Mouse (Mus musculus) spleen, adult 2 months (tissue): ENCODE measurements at regions not wholly inside any gene's neighbourhood (a gene's known extent, or its start where the extent isn't known, plus 50 kb on each side); places are given as distances from the start of the nearest gene placed in this dataset.

ENCODE experiments used
- DNase-seq, 2 experiments: peaks; one replicate each; pipeline versions ENCODE4 v3.0.0 to v3.0.0-alpha.2; 2012 to 2021; ENCODE audit warnings: low spot score in 2 of 2, low read depth in 1 of 2
- H3K27ac ChIP-seq: fragments of 200-500 bp; 2 replicates; pipeline ENCODE4 v1.5.1; 2012; ENCODE audit warnings: low read length, inconsistent platforms; ENCODE audit not compliant: insufficient read depth
- H3K27me3 ChIP-seq: fragments of 200-500 bp; 2 replicates; pipeline ENCODE4 v1.6.1; 2012; ENCODE audit warnings: mild to moderate bottlenecking, moderate library complexity, low read length, inconsistent platforms; ENCODE audit not compliant: control insufficient read depth, insufficient read depth
- H3K36me3 ChIP-seq: fragments of 200-500 bp; 2 replicates; pipeline ENCODE4 v1.6.1; 2012; ENCODE audit warnings: mild to moderate bottlenecking, low read length, inconsistent platforms; ENCODE audit not compliant: control insufficient read depth, insufficient read depth
- H3K4me1 ChIP-seq: fragments of 200-500 bp; 2 replicates; pipeline ENCODE4 v1.6.1; 2011; ENCODE audit warnings: inconsistent platforms; ENCODE audit not compliant: control insufficient read depth, insufficient read depth, insufficient read length
- H3K4me3 ChIP-seq: fragments of 200-500 bp; 2 replicates; pipeline ENCODE4 v1.5.1; 2011; ENCODE audit warnings: mild to moderate bottlenecking, inconsistent platforms; ENCODE audit not compliant: insufficient read depth, insufficient read length; ENCODE audit errors: extremely low read depth
- CTCF ChIP-seq: fragments of 200-500 bp; IDR thresholded peaks from 2 replicates; pipeline ENCODE4 v1.5.1; 2011; ENCODE audit warnings: mild to moderate bottlenecking, inconsistent platforms; ENCODE audit not compliant: insufficient read depth, insufficient read length, insufficient replicate concordance; ENCODE audit errors: extremely low read depth
- POLR2A ChIP-seq: fragments of 200-500 bp; IDR thresholded peaks from 2 replicates; pipeline ENCODE4 v1.6.1; 2011; ENCODE audit warnings: low read depth, low read length, inconsistent platforms
- WGBS: fragments of 180-500 bp; shearing (Covaris S2); methylation state at CpG from one replicate; pipeline ENCODE4 v1.1.7; 2018; 5-methylcytosine and 5-hydroxymethylcytosine counted together

DNA sequence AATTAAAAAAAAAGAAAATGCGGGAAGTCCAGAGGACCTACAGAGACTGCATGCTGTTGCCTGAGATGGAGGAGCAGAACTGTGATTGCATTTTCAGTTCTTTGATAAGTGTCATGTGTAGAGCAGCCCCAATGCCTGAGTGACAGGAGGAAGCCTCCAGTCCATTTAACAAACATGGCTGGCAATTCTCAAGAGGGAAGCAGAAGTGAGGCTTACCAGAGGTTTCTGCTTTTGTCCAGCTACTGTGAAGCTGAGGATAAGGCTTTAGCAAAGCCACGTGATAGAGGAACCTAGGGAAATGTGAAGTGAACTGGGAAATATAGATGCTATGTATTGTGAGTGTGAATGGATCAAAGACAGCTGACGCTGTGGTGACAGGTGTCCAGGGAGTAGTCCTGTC lies 56.6 kb downstream of the Sucnr1 start:
- Histone ChIP-seq H3K36me3 (no peaks in the 10 kb centered on the region), H3K4me1 (no peaks in the 10 kb centered on the region), H3K27ac (no peak overlapping the region), H3K27me3 (no peaks in the 10 kb centered on the region), H3K4me3 (no peak overlapping the region)
- no peak for DNase-seq
- WGBS = 65% methylated on average over 3 of the region's 3 CpGs
- TF ChIP-seq CTCF (no peak), POLR2A (no peak)

DNA sequence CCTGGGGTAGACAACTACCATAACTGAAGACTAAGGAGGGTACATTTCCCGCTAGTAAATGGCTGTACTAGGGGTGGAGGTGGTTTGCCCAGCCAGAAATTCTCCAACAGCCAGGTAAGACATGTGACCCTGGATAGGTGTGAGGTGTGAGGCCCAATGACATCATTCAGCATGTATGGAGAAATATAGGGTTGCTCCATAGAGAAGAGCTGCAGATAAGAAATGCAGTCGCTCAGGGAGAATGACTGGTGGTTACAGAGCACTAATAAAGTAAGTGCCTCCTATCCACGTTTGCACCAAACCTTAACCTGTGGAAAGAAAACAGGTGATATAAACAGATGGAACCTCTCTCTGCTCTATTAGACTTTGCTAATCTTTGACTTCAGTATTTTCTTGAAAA lies 78.2 kb downstream of the Sucnr1 start:
- no peaks in the 10 kb centered on the region for H3K36me3 ChIP-seq
- TF ChIP-seq CTCF (no peak), POLR2A (no peak)
- H3K4me1 ChIP-seq = no peaks in the 10 kb centered on the region
- no peak overlapping the region for H3K4me3 ChIP-seq
- H3K27ac ChIP-seq = no peak overlapping the region
- no peaks in the 10 kb centered on the region for H3K27me3 ChIP-seq
- no peak for DNase-seq
- 85% methylated on average over 3 of the region's 3 CpGs for WGBS

DNA sequence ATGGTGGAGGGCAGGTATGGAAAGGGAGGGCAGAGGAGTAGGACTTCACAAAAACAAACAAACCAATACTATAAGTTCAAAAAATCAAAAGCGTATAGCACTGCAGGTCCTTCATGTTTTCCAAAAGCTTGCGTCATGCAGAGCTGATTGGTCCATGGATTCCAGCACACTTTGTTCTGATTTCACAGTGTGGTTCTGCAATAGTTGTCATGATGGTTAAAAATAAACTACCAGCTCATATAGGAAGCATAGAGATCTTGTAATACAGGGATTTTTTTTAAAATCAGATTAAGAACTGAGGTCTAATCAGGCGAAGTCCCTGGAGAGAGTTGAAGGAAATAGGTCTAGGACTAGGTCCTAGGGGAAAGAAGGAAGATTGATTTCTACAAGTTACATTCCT lies 86.0 kb downstream of the Sucnr1 start:
- WGBS = 88% methylated on average over 3 of the region's 3 CpGs
- DNase-seq = no peak
- H3K36me3 ChIP-seq = no peaks in the 10 kb centered on the region
- H3K4me1 ChIP-seq = peaks cover 2% of the 10 kb centered on the region; the same call in 1 of the 2 replicates
- H3K27me3 ChIP-seq = no peaks in the 10 kb centered on the region
- H3K4me3 ChIP-seq = no peak overlapping the region
- no peak overlapping the region for H3K27ac ChIP-seq
- TF ChIP-seq CTCF (no peak), POLR2A (no peak)

- 84% methylated on average over 2 of the region's 2 CpGs for WGBS
- Histone ChIP-seq H3K27me3 (no peaks in the 10 kb centered on the region), H3K4me3 (no peak overlapping the region), H3K27ac (no peak overlapping the region), H3K4me1 (peaks cover 2% of the 10 kb centered on the region; the same call in 1 of the 2 replicates), H3K36me3 (no peaks in the 10 kb centered on the region)
- no peak for DNase-seq
- TF ChIP-seq CTCF = no peak
- TF ChIP-seq POLR2A = no peak
Measured at GRCm38 (mm10) chr3:60168135-60168926, 86.7 kb downstream of the Sucnr1 start.

- no peak for DNase-seq
Measured at GRCm38 (mm10) chr3:60169606-60170005, 87.9 kb downstream of the Sucnr1 start.

GRCm38 (mm10) chr3:60184481-60184880 lies 102.8 kb downstream of the Sucnr1 start:
- DNase-seq = no peak
- WGBS = 94% methylated on average over 2 of the region's 2 CpGs
- TF ChIP-seq POLR2A (no peak), CTCF (no peak)

More at GRCm38 (mm10) chr3:60169606-60170005, 87.9 kb downstream of the Sucnr1 start:
- Histone ChIP-seq H3K4me3 (no peak overlapping the region), H3K4me1 (peaks cover 2% of the 10 kb centered on the region; the same call in 1 of the 2 replicates), H3K27ac (no peak overlapping the region), H3K27me3 (no peaks in the 10 kb centered on the region), H3K36me3 (no peaks in the 10 kb centered on the region)
- no peak for TF ChIP-seq POLR2A
- TF ChIP-seq CTCF = no peak

GRCm38 (mm10) chr3:60196031-60196430 lies 114.4 kb downstream of the Sucnr1 start:
- no peaks in the 10 kb centered on the region for H3K36me3 ChIP-seq
- H3K27me3 ChIP-seq = no peaks in the 10 kb centered on the region
- no peak overlapping the region for H3K27ac ChIP-seq
- WGBS = 89% methylated on average over 3 of the region's 3 CpGs
- no peak for DNase-seq
- H3K4me3 ChIP-seq = no peak overlapping the region
- TF ChIP-seq POLR2A = no peak
- TF ChIP-seq CTCF = no peak
- H3K4me1 ChIP-seq = no peaks in the 10 kb centered on the region

More at GRCm38 (mm10) chr3:60184481-60184880, 102.8 kb downstream of the Sucnr1 start:
- Histone ChIP-seq H3K36me3 (no peaks in the 10 kb centered on the region), H3K27ac (no peak overlapping the region), H3K4me3 (no peak overlapping the region), H3K4me1 (no peaks in the 10 kb centered on the region), H3K27me3 (no peaks in the 10 kb centered on the region)
